19 mouse cellular contexts compared by ENCODE assay signal in the genomic region with DNA sequence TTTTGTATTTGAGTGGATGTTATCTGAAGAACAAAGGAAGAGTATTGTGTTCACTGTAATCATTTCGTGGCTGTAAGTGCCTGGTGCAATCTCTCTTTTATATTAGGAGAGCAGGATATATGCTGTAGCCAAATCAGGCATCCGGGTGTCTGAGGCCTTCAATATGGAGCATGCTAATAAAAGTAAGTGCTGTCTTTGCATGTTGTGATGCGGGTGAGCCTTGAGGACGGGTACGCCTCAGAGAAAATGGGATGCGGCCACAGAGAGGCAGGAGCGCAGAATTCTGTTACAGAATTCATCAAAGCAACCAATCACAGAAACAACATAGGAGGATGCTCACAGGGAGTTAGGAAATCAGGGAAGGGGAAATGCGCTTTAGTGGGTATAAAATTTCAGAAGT. TPM values are rescaled to one million over a fixed set of nuclear protein-coding genes. Genes with fewer than 3 reads are reported as not detected.
"Had no signal": no experiment of that assay in that cellular context is flagged by ENCODE, and none has a peak within 500 bp of the region (broad histone marks: within the 10 kb centered on the region; RNA-seq: fewer than 3 reads in every experiment).

No protein-coding gene starts in this region.

- H3K27me3 ChIP-seq: liver, embryonic 15.5 days; lung, embryonic 15.5 days; midbrain, embryonic 13.5 days; neural tube, embryonic 12.5 days; stomach, embryonic 15.5 days had no signal

- H3K4me1 ChIP-seq: megakaryocyte, embryonic 14.5 days; stomach, embryonic 15.5 days had no signal

- DNase-seq: liver, postnatal 0 days; lung, adult 2 months; lung, postnatal 14 days; lung, postnatal 36 days; right cerebral cortex, postnatal 14 days; thymus, adult 2 months; thymus, postnatal 25 days; thymus, postnatal 4 days had no signal

- H3K9me3 ChIP-seq: liver, embryonic 15.5 days; lung, embryonic 15.5 days; megakaryocyte, embryonic 14.5 days; midbrain, embryonic 13.5 days; neural tube, embryonic 12.5 days; stomach, embryonic 15.5 days had no signal

- H3K4me2 ChIP-seq: liver, embryonic 15.5 days; lung, embryonic 15.5 days; midbrain, embryonic 13.5 days; neural tube, embryonic 12.5 days; stomach, embryonic 15.5 days had no signal

- H3K36me3 ChIP-seq: liver, embryonic 15.5 days; neural tube, embryonic 12.5 days had no signal

- H3K27ac ChIP-seq: liver, embryonic 15.5 days; lung, embryonic 15.5 days; macrophage; midbrain, embryonic 13.5 days; neural tube, embryonic 12.5 days; stomach, embryonic 15.5 days; stomach, postnatal 0 days had no signal

- H3K4me3 ChIP-seq: liver, embryonic 15.5 days; lung, embryonic 15.5 days; megakaryocyte, embryonic 14.5 days; midbrain, embryonic 13.5 days; neural tube, embryonic 12.5 days; stomach, embryonic 15.5 days had no signal

- H3K9ac ChIP-seq: liver, embryonic 15.5 days; liver, postnatal 0 days; lung, embryonic 15.5 days; midbrain, embryonic 13.5 days; neural tube, embryonic 12.5 days; stomach, embryonic 15.5 days had no signal

- ATAC-seq: liver, postnatal 0 days; lung, postnatal 0 days; midbrain, embryonic 13.5 days had no signal

RNA-seq across cellular contexts. Expression of gene Plekhh2, which starts 58.1 kb away (rescaled TPM):
- total RNA-seq: monocyte, adult 5-6 weeks; neutrophil, adult 5-6 weeks had no signal
